Mouse (Mus musculus): ENCODE measurements around the gene Cdc123. TPM values are rescaled to one million over a fixed set of nuclear protein-coding genes. Genes with fewer than 3 reads are reported as not detected.

Gene Cdc123
- polyA plus RNA-seq, 1 experiment from 2014 or later: 304 TPM

DNA sequence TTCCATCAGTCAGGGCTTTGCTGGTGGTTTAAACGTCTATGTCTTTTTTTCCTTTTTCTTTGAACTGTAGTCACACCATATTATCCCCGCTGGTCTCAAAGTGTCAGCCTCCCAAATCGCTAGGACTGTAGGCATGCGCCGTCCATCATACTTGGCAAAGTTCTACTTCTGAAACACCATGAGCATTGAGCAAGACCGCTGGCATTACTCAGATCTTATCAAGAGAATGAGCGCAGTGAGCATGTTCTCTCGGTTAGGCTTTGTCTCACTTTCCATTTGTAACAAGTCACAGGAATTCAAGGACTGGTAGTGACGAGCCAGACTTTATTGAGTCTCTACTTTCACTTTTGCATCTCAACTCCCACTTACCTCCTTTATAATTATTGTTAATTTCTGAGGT lies 6.2 kb upstream of the Cdc123 start:
- ATAC-seq (ENCODE audit: low FRiP score, low TSS enrichment): no peak
- WGBS: 92% methylated on average over 9 of the region's 9 CpGs
- 0 out of 2 replicates have a peak, but pooled peaks cover under 1% of the 10 kb centered on the region for H3K4me1 ChIP-seq (ENCODE audit: control insufficient read depth, insufficient read depth, low read length)

DNA sequence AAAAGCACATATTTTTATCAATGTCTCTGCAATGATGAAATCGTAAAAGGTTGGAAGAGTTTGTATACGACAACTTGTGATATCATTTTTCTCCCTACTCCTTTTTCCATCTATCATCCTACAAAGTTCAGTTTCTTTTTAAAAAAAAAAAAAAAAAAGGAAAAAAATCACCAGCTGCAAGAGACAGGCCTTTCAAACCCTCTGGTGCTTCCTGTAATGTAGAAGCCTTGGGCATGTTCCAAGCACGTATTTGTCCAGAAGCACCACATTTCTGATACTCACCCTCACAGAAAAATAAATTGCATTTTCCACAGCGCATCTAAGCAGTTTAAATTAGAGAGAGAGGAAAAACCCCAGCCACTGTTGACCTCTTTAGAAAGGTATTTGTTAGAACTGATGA lies 862 bp upstream of the Cdc123 start:
- Histone ChIP-seq H3K4me2 (ENCODE audit: low read length) (peak overlapping the region; percentile 64), H3K9me3 (ENCODE audit: control insufficient read depth, low read length) (no peaks in the 10 kb centered on the region), H3K27ac (replicated peaks; ENCODE audit: low read depth, low read length) (no peak overlapping the region), H3K9ac (replicated peaks; ENCODE audit: low read length) (peak overlapping the region; percentile 74), H3K4me1 (ENCODE audit: control insufficient read depth, insufficient read depth, low read length) (0 out of 2 replicates have a peak, but pooled peaks cover 7% of the 10 kb centered on the region), H3K4me3 (replicated peaks; ENCODE audit: low read depth, low read length) (peak overlapping the region; percentile 77), H3K36me3 (ENCODE audit: control insufficient read depth, insufficient read depth, low read length) (peaks cover 16% of the 10 kb centered on the region), H3K27me3 (ENCODE audit: control insufficient read depth, insufficient read depth, low read length) (no peaks in the 10 kb centered on the region)
- DNase-seq (peak; percentile 4), ATAC-seq (ENCODE audit: low FRiP score, low TSS enrichment) (no peak)
- WGBS: 36% methylated on average over 4 of the region's 4 CpGs

More for the DNA sequence above, 6.2 kb upstream of the Cdc123 start:
- H3K4me2 ChIP-seq (ENCODE audit: low read length): no peak overlapping the region
- DNase-seq: no peak
- H3K4me3 ChIP-seq (replicated peaks; ENCODE audit: low read depth, low read length): no peak overlapping the region
- H3K9ac ChIP-seq (replicated peaks; ENCODE audit: low read length): no peak overlapping the region
- peaks cover 12% of the 10 kb centered on the region for H3K36me3 ChIP-seq (ENCODE audit: control insufficient read depth, insufficient read depth, low read length)
- H3K27ac ChIP-seq (replicated peaks; ENCODE audit: low read depth, low read length): no peak overlapping the region
- H3K27me3 ChIP-seq (ENCODE audit: control insufficient read depth, insufficient read depth, low read length): no peaks in the 10 kb centered on the region
- no peaks in the 10 kb centered on the region for H3K9me3 ChIP-seq (ENCODE audit: control insufficient read depth, low read length)

- ATAC-seq (ENCODE audit: low FRiP score, low TSS enrichment) (no peak; the same call in 1 of the 2 replicates), DNase-seq (no peak)
- Histone ChIP-seq H3K9ac (replicated peaks; ENCODE audit: low read length) (peak overlapping the region; percentile 74), H3K27me3 (ENCODE audit: control insufficient read depth, insufficient read depth, low read length) (no peaks in the 10 kb centered on the region), H3K4me1 (ENCODE audit: control insufficient read depth, insufficient read depth, low read length) (0 out of 2 replicates have a peak, but pooled peaks cover 7% of the 10 kb centered on the region), H3K4me3 (replicated peaks; ENCODE audit: low read depth, low read length) (peak overlapping the region; percentile 77), H3K27ac (replicated peaks; ENCODE audit: low read depth, low read length) (peak overlapping the region; percentile 89), H3K36me3 (ENCODE audit: control insufficient read depth, insufficient read depth, low read length) (peaks cover 28% of the 10 kb centered on the region), H3K9me3 (ENCODE audit: control insufficient read depth, low read length) (no peaks in the 10 kb centered on the region), H3K4me2 (ENCODE audit: low read length) (peak overlapping the region; percentile 72)
- WGBS: 4% methylated on average over 23 of the region's 23 CpGs
Measured at GRCm38 (mm10) chr2:5844181-5844872, 637 bp downstream of the Cdc123 start.

GRCm38 (mm10) chr2:5840815-5841214 lies 4.1 kb downstream of the Cdc123 start:
- peaks cover 50% of the 10 kb centered on the region for H3K36me3 ChIP-seq (ENCODE audit: control insufficient read depth, insufficient read depth, low read length)
- no peak overlapping the region for H3K9ac ChIP-seq (replicated peaks; ENCODE audit: low read length)
- H3K4me1 ChIP-seq (ENCODE audit: control insufficient read depth, insufficient read depth, low read length): 0 out of 2 replicates have a peak, but pooled peaks cover 3% of the 10 kb centered on the region
- H3K4me3 ChIP-seq (replicated peaks; ENCODE audit: low read depth, low read length): no peak overlapping the region
- ATAC-seq (ENCODE audit: low FRiP score, low TSS enrichment): no peak
- no peaks in the 10 kb centered on the region for H3K27me3 ChIP-seq (ENCODE audit: control insufficient read depth, insufficient read depth, low read length)
- 98% methylated on average over 11 of the region's 11 CpGs for WGBS
- no peak for DNase-seq
- no peaks in the 10 kb centered on the region for H3K9me3 ChIP-seq (ENCODE audit: control insufficient read depth, low read length)
- H3K4me2 ChIP-seq (ENCODE audit: low read length): no peak overlapping the region
- H3K27ac ChIP-seq (replicated peaks; ENCODE audit: low read depth, low read length): no peak overlapping the region

DNA sequence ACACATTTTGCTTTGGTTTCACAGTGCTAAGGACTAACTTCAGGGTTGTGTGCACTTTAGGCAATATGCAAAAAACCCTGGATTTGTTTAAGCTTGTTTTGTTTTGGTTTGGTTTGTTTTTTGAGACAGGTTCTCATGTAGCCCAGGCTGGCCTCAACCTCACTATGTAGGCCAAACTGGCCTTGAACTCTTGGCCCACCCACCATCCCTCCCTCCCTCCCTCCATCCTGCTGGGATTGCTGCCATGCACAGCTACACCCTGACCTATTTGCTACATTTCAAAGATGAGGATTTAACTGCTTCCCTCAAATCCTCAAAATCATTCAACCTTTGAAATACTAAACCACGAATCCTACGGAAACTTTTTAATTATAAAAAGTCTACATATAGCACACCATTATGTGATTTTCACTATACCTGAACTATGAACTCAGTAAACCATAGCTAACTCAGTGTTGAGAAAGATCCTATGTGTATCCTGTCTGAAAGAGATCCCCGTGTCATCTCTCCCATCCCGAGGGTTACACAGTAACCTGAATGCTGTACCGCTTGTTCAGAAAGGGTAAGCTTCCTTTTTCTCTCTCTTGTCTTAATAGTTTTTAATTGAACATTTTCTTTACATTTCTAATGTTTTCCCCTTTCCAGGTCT lies 19.6 kb downstream of the Cdc123 start:
- Histone ChIP-seq H3K9me3 (ENCODE audit: control insufficient read depth, low read length) (no peaks in the 10 kb centered on the region), H3K9ac (replicated peaks; ENCODE audit: low read length) (no peak overlapping the region), H3K4me1 (ENCODE audit: control insufficient read depth, insufficient read depth, low read length) (no peaks in the 10 kb centered on the region), H3K27ac (replicated peaks; ENCODE audit: low read depth, low read length) (no peak overlapping the region), H3K36me3 (ENCODE audit: control insufficient read depth, insufficient read depth, low read length) (peaks cover 53% of the 10 kb centered on the region), H3K4me3 (replicated peaks; ENCODE audit: low read depth, low read length) (no peak overlapping the region), H3K27me3 (ENCODE audit: control insufficient read depth, insufficient read depth, low read length) (no peaks in the 10 kb centered on the region), H3K4me2 (ENCODE audit: low read length) (no peak overlapping the region)
- WGBS: 95% methylated on average over 5 of the region's 5 CpGs
- ATAC-seq (ENCODE audit: low FRiP score, low TSS enrichment) (no peak), DNase-seq (no peak)

DNA sequence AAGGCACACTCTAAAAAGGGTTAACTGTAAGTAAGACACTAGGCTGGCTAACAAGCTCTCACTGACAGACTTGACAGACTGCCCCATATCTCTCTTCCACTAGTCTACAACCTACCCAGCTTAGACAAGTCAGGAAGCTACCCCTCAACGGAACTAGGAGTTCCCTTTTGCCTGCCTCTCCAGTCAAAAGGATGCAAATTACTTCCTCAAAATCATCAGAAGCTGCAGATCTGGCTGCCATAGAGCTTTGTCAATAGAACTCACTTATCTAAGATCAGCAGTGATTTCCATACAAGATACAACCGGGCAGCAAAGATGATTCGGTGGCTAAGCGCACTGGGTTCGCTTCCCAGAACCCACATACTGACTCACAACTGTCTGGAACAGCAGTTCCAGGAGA lies 20.3 kb downstream of the Cdc123 start:
- Histone ChIP-seq H3K27ac (replicated peaks; ENCODE audit: low read depth, low read length) (no peak overlapping the region), H3K27me3 (ENCODE audit: control insufficient read depth, insufficient read depth, low read length) (no peaks in the 10 kb centered on the region)

GRCm38 (mm10) chr2:5824213-5824612 lies 20.8 kb downstream of the Cdc123 start:
- Histone ChIP-seq H3K36me3 (ENCODE audit: control insufficient read depth, insufficient read depth, low read length) (peaks cover 59% of the 10 kb centered on the region), H3K4me3 (replicated peaks; ENCODE audit: low read depth, low read length) (no peak overlapping the region), H3K9ac (replicated peaks; ENCODE audit: low read length) (no peak overlapping the region), H3K4me1 (ENCODE audit: control insufficient read depth, insufficient read depth, low read length) (no peaks in the 10 kb centered on the region), H3K9me3 (ENCODE audit: control insufficient read depth, low read length) (no peaks in the 10 kb centered on the region), H3K27me3 (ENCODE audit: control insufficient read depth, insufficient read depth, low read length) (no peaks in the 10 kb centered on the region), H3K4me2 (ENCODE audit: low read length) (no peak overlapping the region), H3K27ac (replicated peaks; ENCODE audit: low read depth, low read length) (no peak overlapping the region)
- 28% methylated on average over 1 of the region's 1 CpGs for WGBS
- ATAC-seq (ENCODE audit: low FRiP score, low TSS enrichment): no peak
- DNase-seq: peak; percentile 60

More for the DNA sequence above, 20.3 kb downstream of the Cdc123 start:
- Histone ChIP-seq H3K4me2 (ENCODE audit: low read length) (no peak overlapping the region), H3K9me3 (ENCODE audit: control insufficient read depth, low read length) (no peaks in the 10 kb centered on the region), H3K4me1 (ENCODE audit: control insufficient read depth, insufficient read depth, low read length) (no peaks in the 10 kb centered on the region), H3K4me3 (replicated peaks; ENCODE audit: low read depth, low read length) (no peak overlapping the region), H3K36me3 (ENCODE audit: control insufficient read depth, insufficient read depth, low read length) (peaks cover 56% of the 10 kb centered on the region), H3K9ac (replicated peaks; ENCODE audit: low read length) (no peak overlapping the region)
- 90% methylated on average over 5 of the region's 5 CpGs for WGBS
- ATAC-seq (ENCODE audit: low FRiP score, low TSS enrichment) (no peak), DNase-seq (no peak)

DNA sequence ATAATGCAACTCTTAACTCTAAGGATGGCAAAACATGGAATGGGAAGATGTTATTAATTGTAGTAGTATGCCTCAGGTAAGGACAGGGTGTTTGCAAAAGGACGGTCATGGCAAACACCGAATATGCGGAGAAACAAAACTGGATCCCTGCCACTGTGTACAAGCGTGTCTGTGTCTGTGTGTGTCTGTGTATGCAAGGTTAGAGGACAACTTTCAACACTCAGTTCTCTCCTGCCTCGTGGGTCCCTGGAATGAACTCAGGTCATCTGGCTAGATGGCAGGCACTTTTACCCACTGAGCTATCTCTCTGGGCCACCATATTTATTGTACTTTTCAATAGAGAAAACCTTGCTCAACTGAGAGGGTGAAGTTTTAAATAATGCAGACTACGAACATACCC lies 22.5 kb downstream of the Cdc123 start:
- H3K4me1 ChIP-seq (ENCODE audit: control insufficient read depth, insufficient read depth, low read length): no peaks in the 10 kb centered on the region
- WGBS: 98% methylated on average over 6 of the region's 6 CpGs
- no peaks in the 10 kb centered on the region for H3K27me3 ChIP-seq (ENCODE audit: control insufficient read depth, insufficient read depth, low read length)
- DNase-seq (no peak), ATAC-seq (ENCODE audit: low FRiP score, low TSS enrichment) (no peak)
- no peak overlapping the region for H3K9ac ChIP-seq (replicated peaks; ENCODE audit: low read length)
- H3K4me2 ChIP-seq (ENCODE audit: low read length): no peak overlapping the region
- peaks cover 70% of the 10 kb centered on the region for H3K36me3 ChIP-seq (ENCODE audit: control insufficient read depth, insufficient read depth, low read length)
- H3K4me3 ChIP-seq (replicated peaks; ENCODE audit: low read depth, low read length): no peak overlapping the region
- no peaks in the 10 kb centered on the region for H3K9me3 ChIP-seq (ENCODE audit: control insufficient read depth, low read length)
- H3K27ac ChIP-seq (replicated peaks; ENCODE audit: low read depth, low read length): no peak overlapping the region

GRCm38 (mm10) chr2:5821264-5821663 lies 23.7 kb downstream of the Cdc123 start:
- H3K4me3 ChIP-seq (replicated peaks; ENCODE audit: low read depth, low read length): no peak overlapping the region
- WGBS: 93% methylated on average over 10 of the region's 10 CpGs
- no peaks in the 10 kb centered on the region for H3K4me1 ChIP-seq (ENCODE audit: control insufficient read depth, insufficient read depth, low read length)
- H3K27ac ChIP-seq (replicated peaks; ENCODE audit: low read depth, low read length): no peak overlapping the region
- H3K9me3 ChIP-seq (ENCODE audit: control insufficient read depth, low read length): no peaks in the 10 kb centered on the region
- peaks cover 70% of the 10 kb centered on the region for H3K36me3 ChIP-seq (ENCODE audit: control insufficient read depth, insufficient read depth, low read length)
- DNase-seq: no peak
- ATAC-seq (ENCODE audit: low FRiP score, low TSS enrichment): no peak
- no peaks in the 10 kb centered on the region for H3K27me3 ChIP-seq (ENCODE audit: control insufficient read depth, insufficient read depth, low read length)
- H3K9ac ChIP-seq (replicated peaks; ENCODE audit: low read length): no peak overlapping the region
- H3K4me2 ChIP-seq (ENCODE audit: low read length): no peak overlapping the region
